In the genomic region with DNA sequence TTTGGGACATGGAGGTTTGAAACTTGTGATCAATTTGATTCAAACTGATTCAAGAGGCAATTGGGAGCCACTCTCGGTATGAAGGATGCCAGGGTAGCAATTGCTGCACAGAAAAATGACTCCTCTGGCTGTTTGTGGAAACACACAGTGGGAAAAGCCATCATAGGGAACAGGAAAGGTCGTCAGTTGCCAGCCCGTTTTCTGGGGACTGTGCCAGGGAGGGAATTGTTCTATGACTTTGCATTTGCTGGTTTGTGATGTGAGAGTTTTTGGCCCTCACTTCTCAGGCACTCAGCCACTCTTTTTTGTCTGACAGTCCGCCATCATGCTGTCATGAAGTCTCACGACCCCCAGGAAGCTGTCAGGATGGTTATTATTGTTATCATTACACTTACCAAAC, we compare ENCODE assay signal across 9 mouse cellular contexts.
DNase-seq lines count a peak whose midpoint lies in the region; ATAC-seq lines count a peak whose summit lies in the region.
"Had no signal": no experiment of that assay in that cellular context is flagged by ENCODE, and none has a peak within 500 bp of the region (broad histone marks: within the 10 kb centered on the region; RNA-seq: fewer than 3 reads in every experiment).

No protein-coding gene starts in this region.

- 0 out of 2 replicates have a peak, but pooled peaks have one; percentile 36 for ATAC-seq in hindbrain, embryonic 15.5 days (ENCODE audit: low FRiP score, low read depth)
- no peak for ATAC-seq in hindbrain, embryonic 11.5 days (ENCODE audit: low FRiP score)
- ATAC-seq in lung, embryonic 16.5 days (ENCODE audit: low read depth): no peak
- no peak for ATAC-seq in forebrain, embryonic 12.5 days (ENCODE audit: low FRiP score)

- no peak overlapping the region for H3K9ac ChIP-seq in hindbrain, embryonic 15.5 days
- H3K9ac ChIP-seq in hindbrain, embryonic 11.5 days (ENCODE audit: low read depth, low read length): no peak overlapping the region
- H3K9ac ChIP-seq in lung, embryonic 16.5 days (ENCODE audit: low read length): no peak overlapping the region
- H3K9ac ChIP-seq in forebrain, embryonic 12.5 days: no peak overlapping the region
- H3K9ac ChIP-seq: limb, embryonic 12.5 days had no signal

- no peaks in the 10 kb centered on the region for H3K9me3 ChIP-seq in hindbrain, embryonic 15.5 days
- no peaks in the 10 kb centered on the region for H3K9me3 ChIP-seq in hindbrain, embryonic 11.5 days (ENCODE audit: control insufficient read depth, low read length)
- H3K9me3 ChIP-seq in lung, embryonic 16.5 days (ENCODE audit: control insufficient read depth, low read length): no peaks in the 10 kb centered on the region
- H3K9me3 ChIP-seq in forebrain, embryonic 12.5 days: no peaks in the 10 kb centered on the region
- H3K9me3 ChIP-seq: limb, embryonic 12.5 days had no signal

- H3K4me1 ChIP-seq in hindbrain, embryonic 15.5 days (replicated peaks): peaks cover 24% of the 10 kb centered on the region
- H3K4me1 ChIP-seq in hindbrain, embryonic 11.5 days (replicated peaks; ENCODE audit: control insufficient read depth, insufficient read depth, low read length): 0 out of 2 replicates have a peak, but pooled peaks cover 2% of the 10 kb centered on the region
- H3K4me1 ChIP-seq in lung, embryonic 16.5 days (replicated peaks; ENCODE audit: control insufficient read depth, insufficient read depth, low read length): peaks cover 14% of the 10 kb centered on the region
- H3K4me1 ChIP-seq in forebrain, embryonic 12.5 days: peaks cover 33% of the 10 kb centered on the region

- no peak overlapping the region for H3K4me2 ChIP-seq in hindbrain, embryonic 15.5 days
- H3K4me2 ChIP-seq in hindbrain, embryonic 11.5 days (replicated peaks; ENCODE audit: low read depth, low read length): no peak overlapping the region
- H3K4me2 ChIP-seq in lung, embryonic 16.5 days (ENCODE audit: low read depth, low read length): no peak overlapping the region
- no peak overlapping the region for H3K4me2 ChIP-seq in forebrain, embryonic 12.5 days
- H3K4me2 ChIP-seq: limb, embryonic 12.5 days had no signal

- DNase-seq in hindbrain, embryonic 11.5 days (ENCODE audit: low spot score): no peak
- DNase-seq in adrenal gland, postnatal 36 days: peak; percentile 13 to 38
- DNase-seq in gastrocnemius, postnatal 10 days: peak; percentile 35
- no peak for DNase-seq in right cerebral cortex, postnatal 4 days
- DNase-seq: spleen, adult 18-20 months had no signal

- no peaks in the 10 kb centered on the region for H3K36me3 ChIP-seq in hindbrain, embryonic 15.5 days
- H3K36me3 ChIP-seq in hindbrain, embryonic 11.5 days (ENCODE audit: control insufficient read depth, insufficient read depth, low read length): no peaks in the 10 kb centered on the region
- no peaks in the 10 kb centered on the region for H3K36me3 ChIP-seq in lung, embryonic 16.5 days (ENCODE audit: control insufficient read depth, insufficient read depth, low read length)
- H3K36me3 ChIP-seq in forebrain, embryonic 12.5 days (replicated peaks): no peaks in the 10 kb centered on the region
- H3K36me3 ChIP-seq: limb, embryonic 12.5 days had no signal

- H3K4me3 ChIP-seq in hindbrain, embryonic 15.5 days: no peak overlapping the region
- H3K4me3 ChIP-seq in hindbrain, embryonic 11.5 days (ENCODE audit: low read depth, low read length): no peak overlapping the region
- H3K4me3 ChIP-seq in lung, embryonic 16.5 days (ENCODE audit: low read length): no peak overlapping the region
- H3K4me3 ChIP-seq in forebrain, embryonic 12.5 days (replicated peaks): no peak overlapping the region
- H3K4me3 ChIP-seq: limb, embryonic 12.5 days had no signal

- H3K27ac ChIP-seq in hindbrain, embryonic 15.5 days (replicated peaks): no peak overlapping the region
- H3K27ac ChIP-seq in hindbrain, embryonic 11.5 days (ENCODE audit: low read depth, low read length): no peak overlapping the region
- peak overlapping the region; percentile 24; the same call in 1 of the 2 replicates for H3K27ac ChIP-seq in lung, embryonic 16.5 days (ENCODE audit: low read length)
- no peak overlapping the region for H3K27ac ChIP-seq in forebrain, embryonic 12.5 days
- H3K27ac ChIP-seq: limb, embryonic 12.5 days had no signal

- no peaks in the 10 kb centered on the region for H3K27me3 ChIP-seq in hindbrain, embryonic 15.5 days
- no peaks in the 10 kb centered on the region for H3K27me3 ChIP-seq in hindbrain, embryonic 11.5 days (ENCODE audit: control insufficient read depth, insufficient read depth, low read length)
- no peaks in the 10 kb centered on the region for H3K27me3 ChIP-seq in lung, embryonic 16.5 days (ENCODE audit: control insufficient read depth, insufficient read depth, low read depth, low read length)
- no peaks in the 10 kb centered on the region for H3K27me3 ChIP-seq in forebrain, embryonic 12.5 days
- H3K27me3 ChIP-seq: limb, embryonic 12.5 days had no signal

- WGBS in hindbrain, embryonic 15.5 days: 37% methylated on average over 5 of the region's 5 CpGs
- WGBS in hindbrain, embryonic 11.5 days: 62% methylated on average over 5 of the region's 5 CpGs
- WGBS in lung, embryonic 16.5 days: 33% methylated on average over 5 of the region's 5 CpGs
- WGBS in forebrain, embryonic 12.5 days: 71% methylated on average over 5 of the region's 5 CpGs

Comparison
In these comparisons a context has a peak if more than half of its experiments do, and no peak if none do; other contexts are left out.
1. DNase-seq: peak in adrenal gland, postnatal 36 days (2 of 2) and gastrocnemius, postnatal 10 days (single experiment); none in hindbrain, embryonic 11.5 days (single experiment) and right cerebral cortex, postnatal 4 days (single experiment).